Mouse (Mus musculus) urinary bladder, adult 18-20 months (tissue): ENCODE measurements around the gene Rbm19.
"Not testable (repeated sequence)": the region's sequence is repeated elsewhere in the genome, so short reads cannot be mapped to it uniquely, and the experiment has no call there.

Source experiments
- DNase-seq, 2 experiments: peaks; one replicate each; pipeline ENCODE4 v3.0.0; 2022; ENCODE audit warnings: low spot score in 2 of 2, mixed read lengths in 2 of 2

The Rbm19 gene

GRCm38 (mm10) chr5:120116261-120117050, at the start of gene Rbm19:
TSS of gene Rbm19 (plus strand) at chr5:120116465.
- DNase-seq, result peak; percentile 88 to 94

- DNase-seq, result no peak
These were observed 49.0 kb upstream of the Rbm19 start for GRCm38 (mm10) chr5:120067266-120067665.

- DNase-seq, result no peak
These were observed 42.2 kb upstream of the Rbm19 start for GRCm38 (mm10) chr5:120074101-120074500.

GRCm38 (mm10) chr5:120080027-120080426, 36.2 kb upstream of the Rbm19 start:
- no peak for DNase-seq

GRCm38 (mm10) chr5:120080468-120080867, 35.8 kb upstream of the Rbm19 start:
- DNase-seq, result no peak

- peak; percentile 75 to 79 for DNase-seq
These were observed 27.7 kb upstream of the Rbm19 start for GRCm38 (mm10) chr5:120088561-120088960.

- DNase-seq, result no peak
These were observed 21.7 kb upstream of the Rbm19 start for GRCm38 (mm10) chr5:120094602-120095001.

GRCm38 (mm10) chr5:120097042-120097441, 19.2 kb upstream of the Rbm19 start:
- no peak for DNase-seq

- DNase-seq, result no peak
These were observed 15.5 kb upstream of the Rbm19 start for GRCm38 (mm10) chr5:120100814-120101213.

- no peak for DNase-seq
These were observed 14.2 kb upstream of the Rbm19 start for GRCm38 (mm10) chr5:120102097-120102496.

GRCm38 (mm10) chr5:120102732-120103131, 13.5 kb upstream of the Rbm19 start:
- DNase-seq, result no peak

- DNase-seq, result no peak
These were observed 12.8 kb upstream of the Rbm19 start for GRCm38 (mm10) chr5:120103458-120103857.

- no peak for DNase-seq
These were observed 9.7 kb upstream of the Rbm19 start for GRCm38 (mm10) chr5:120106424-120107073.

GRCm38 (mm10) chr5:120114361-120114760, 1.9 kb upstream of the Rbm19 start:
- no peak for DNase-seq

GRCm38 (mm10) chr5:120117161-120117560, 896 bp downstream of the Rbm19 start:
- not testable (repeated sequence) for DNase-seq

- DNase-seq, result no peak
These were observed 8.8 kb downstream of the Rbm19 start for GRCm38 (mm10) chr5:120124881-120125690.

- DNase-seq, result no peak
These were observed 11.4 kb downstream of the Rbm19 start for GRCm38 (mm10) chr5:120127641-120128040.

GRCm38 (mm10) chr5:120128511-120128910, 12.2 kb downstream of the Rbm19 start:
- no peak for DNase-seq

- DNase-seq, result no peak
These were observed 12.8 kb downstream of the Rbm19 start for GRCm38 (mm10) chr5:120129070-120129469.

- DNase-seq, result no peak
These were observed 13.5 kb downstream of the Rbm19 start for GRCm38 (mm10) chr5:120129761-120130160.

- no peak for DNase-seq
These were observed 13.9 kb downstream of the Rbm19 start for GRCm38 (mm10) chr5:120130163-120130562.

GRCm38 (mm10) chr5:120131600-120131999, 15.3 kb downstream of the Rbm19 start:
- DNase-seq, result peak in 1 of 2 experiments; percentile 21
